Mouse (Mus musculus) thymus, postnatal 14 days (tissue): ENCODE data around the gene Frmpd2.
"Not testable (repeated sequence)": the region's sequence is repeated elsewhere in the genome, so short reads cannot be mapped to it uniquely, and the experiment has no call there.

ENCODE experiments used
- DNase-seq: peaks from one replicate; pipeline ENCODE4 v3.0.0; 2021

Frmpd2 gene

GRCm38 (mm10) chr14:33471331-33471730, at the start of gene Frmpd2:
Gene Frmpd2 (plus strand): TSS chr14:33471696.
- DNase-seq = no peak

- DNase-seq = no peak
These were observed 48.5 kb upstream of the Frmpd2 start for GRCm38 (mm10) chr14:33423003-33423402.

GRCm38 (mm10) chr14:33424124-33424523, 47.4 kb upstream of the Frmpd2 start:
- DNase-seq = no peak

- not testable (repeated sequence) for DNase-seq
These were observed 39.0 kb upstream of the Frmpd2 start for GRCm38 (mm10) chr14:33432485-33432884.

- DNase-seq = no peak
These were observed 27.7 kb upstream of the Frmpd2 start for GRCm38 (mm10) chr14:33443780-33444179.

GRCm38 (mm10) chr14:33445962-33446361, 25.5 kb upstream of the Frmpd2 start:
- no peak for DNase-seq

GRCm38 (mm10) chr14:33446561-33447023, 24.9 kb upstream of the Frmpd2 start:
- DNase-seq = no peak

GRCm38 (mm10) chr14:33447027-33447569, 24.4 kb upstream of the Frmpd2 start, which contains the start of gene Mapk8:
Gene Mapk8 (minus strand): TSS chr14:33447158.
- peak; percentile 100 for DNase-seq

GRCm38 (mm10) chr14:33448276-33448675, 23.2 kb upstream of the Frmpd2 start:
- DNase-seq = no peak

- no peak for DNase-seq
These were observed 22.1 kb upstream of the Frmpd2 start for GRCm38 (mm10) chr14:33449296-33449840.

GRCm38 (mm10) chr14:33450331-33450730, 21.2 kb upstream of the Frmpd2 start:
- no peak for DNase-seq

GRCm38 (mm10) chr14:33463658-33464057, 7.8 kb upstream of the Frmpd2 start:
- DNase-seq = no peak

GRCm38 (mm10) chr14:33467766-33468165, 3.7 kb upstream of the Frmpd2 start:
- DNase-seq = no peak

GRCm38 (mm10) chr14:33474461-33474860, 3.0 kb downstream of the Frmpd2 start:
- no peak for DNase-seq

GRCm38 (mm10) chr14:33476094-33476760, 4.7 kb downstream of the Frmpd2 start:
- DNase-seq = no peak

GRCm38 (mm10) chr14:33481991-33482390, 10.5 kb downstream of the Frmpd2 start:
- DNase-seq = no peak

GRCm38 (mm10) chr14:33487805-33488550, 16.5 kb downstream of the Frmpd2 start:
- DNase-seq = no peak

- DNase-seq = no peak
These were observed 23.7 kb downstream of the Frmpd2 start for GRCm38 (mm10) chr14:33495226-33495625.

- DNase-seq = no peak
These were observed 25.9 kb downstream of the Frmpd2 start for GRCm38 (mm10) chr14:33497418-33497817.

- no peak for DNase-seq
These were observed 27.4 kb downstream of the Frmpd2 start for GRCm38 (mm10) chr14:33498849-33499248.

GRCm38 (mm10) chr14:33500631-33501030, 29.1 kb downstream of the Frmpd2 start:
- DNase-seq = no peak

GRCm38 (mm10) chr14:33503311-33503710, 31.8 kb downstream of the Frmpd2 start:
- no peak for DNase-seq

- DNase-seq = no peak
These were observed 35.2 kb downstream of the Frmpd2 start for GRCm38 (mm10) chr14:33506696-33507095.

GRCm38 (mm10) chr14:33508660-33509059, 37.2 kb downstream of the Frmpd2 start:
- DNase-seq = no peak
